Mouse (Mus musculus): ENCODE results near the gene Riox1.
A peak's percentile ranks its signal among the peaks of the same experiment; 100 is the strongest.

GRCm38 (mm10) chr12:83972117-83972516 lies 21.7 kb downstream of the Riox1 start:
- no peak for TF ChIP-seq POLR2A (IDR thresholded peaks at IDR 0.05; ENCODE audit: borderline replicate concordance, insufficient read depth, low read length)
- TF ChIP-seq CTCF (IDR thresholded peaks at IDR 0.05; ENCODE audit: borderline replicate concordance, insufficient read depth, low read depth, low read length) = peak; percentile 7; the same call in 1 of the 2 replicates

Data from cerebellum, adult 2 months (tissue).